ENCODE assay signal across 9 mouse cellular contexts in the genomic region with DNA sequence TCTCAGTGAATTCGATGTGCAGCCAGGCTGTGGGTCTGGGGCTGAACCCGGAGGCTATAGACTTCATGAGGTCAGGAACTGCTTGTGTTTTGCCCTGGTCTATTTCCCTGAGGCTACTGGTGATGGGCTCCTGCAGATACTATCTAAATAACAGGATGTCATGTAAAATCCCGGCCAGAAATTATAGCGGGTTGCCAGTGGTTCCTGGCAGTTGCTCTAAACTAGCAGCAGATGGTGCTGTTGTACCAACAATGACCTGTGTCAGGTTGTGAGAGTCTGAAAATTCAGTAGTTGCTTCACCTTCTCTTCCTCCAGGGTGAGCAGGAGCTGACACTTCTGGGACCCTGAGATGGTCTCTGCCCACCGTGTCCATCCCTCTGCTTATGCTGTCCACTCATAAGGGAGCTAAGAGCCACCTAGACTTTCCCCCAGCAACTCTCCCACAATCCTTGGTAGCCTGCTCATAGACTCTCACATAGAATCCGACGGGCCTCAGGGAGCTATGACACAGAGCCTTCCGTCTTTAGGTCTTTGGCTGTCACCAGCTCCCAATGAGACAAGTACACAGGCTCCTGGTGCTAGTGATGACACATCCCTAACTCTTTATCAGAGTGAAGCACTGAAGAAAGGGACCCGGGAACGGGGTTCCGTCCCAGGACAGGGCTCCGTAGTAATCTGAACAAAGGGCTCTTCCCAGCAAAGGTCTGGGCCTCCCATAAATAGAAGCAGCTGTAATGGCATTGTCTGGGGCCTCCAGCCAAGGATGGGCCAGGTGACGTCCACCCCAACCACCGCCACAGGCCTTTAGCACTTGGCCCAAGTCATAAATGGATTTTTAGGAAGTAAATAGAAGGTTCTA.
A peak's percentile ranks its signal among the peaks of the same experiment; 100 is the strongest.
DNase-seq lines count a peak whose midpoint lies in the region; ATAC-seq and TF ChIP-seq lines count a peak whose summit lies in the region.
"Had no signal": no experiment of that assay in that cellular context is flagged by ENCODE, and none has a peak within 500 bp of the region (broad histone marks: within the 10 kb centered on the region; RNA-seq: fewer than 3 reads in every experiment).

No protein-coding gene starts in this region.

- TF ChIP-seq POLR2A in heart, adult 2 months (IDR thresholded peaks at IDR 0.05; ENCODE audit: insufficient read depth, low read depth, low read length) = no peak

- H3K27ac ChIP-seq in heart, adult 2 months = peak overlapping the region; percentile 21; the same call in 1 of the 2 replicates
- no peak overlapping the region for H3K27ac ChIP-seq in midbrain, embryonic 15.5 days
- H3K27ac ChIP-seq: embryonic facial prominence, embryonic 12.5 days had no signal

- no peak overlapping the region for H3K4me3 ChIP-seq in heart, adult 2 months
- no peak overlapping the region for H3K4me3 ChIP-seq in midbrain, embryonic 15.5 days
- H3K4me3 ChIP-seq: embryonic facial prominence, embryonic 12.5 days had no signal

- no peaks in the 10 kb centered on the region for H3K79me2 ChIP-seq in heart, adult 2 months (replicated peaks; ENCODE audit: control insufficient read depth, insufficient read depth, low read length)

- peak; percentile 92 for TF ChIP-seq EP300 in heart, adult 2 months (IDR thresholded peaks at IDR 0.05; ENCODE audit: insufficient read depth, low read depth, low read length)

- peak; percentile 91 for TF ChIP-seq CTCF in heart, adult 2 months (IDR thresholded peaks at IDR 0.05)

- no peaks in the 10 kb centered on the region for H3K36me3 ChIP-seq in heart, adult 2 months (ENCODE audit: control insufficient read depth, insufficient read depth, low read length)
- H3K36me3 ChIP-seq in midbrain, embryonic 15.5 days (replicated peaks) = no peaks in the 10 kb centered on the region

- no peak overlapping the region for H3K9ac ChIP-seq in heart, adult 2 months (ENCODE audit: low read depth, low read length)
- H3K9ac ChIP-seq in midbrain, embryonic 15.5 days = no peak overlapping the region
- H3K9ac ChIP-seq: embryonic facial prominence, embryonic 12.5 days had no signal

- no peaks in the 10 kb centered on the region for H3K27me3 ChIP-seq in heart, adult 2 months (ENCODE audit: control insufficient read depth, insufficient read depth, low read length)
- H3K27me3 ChIP-seq in midbrain, embryonic 15.5 days (replicated peaks) = no peaks in the 10 kb centered on the region
- H3K27me3 ChIP-seq: embryonic facial prominence, embryonic 12.5 days had no signal

- ATAC-seq in midbrain, embryonic 15.5 days (replicated peaks) = peak; percentile 77

- H3K4me2 ChIP-seq in midbrain, embryonic 15.5 days = no peak overlapping the region
- H3K4me2 ChIP-seq: embryonic facial prominence, embryonic 12.5 days had no signal

- DNase-seq in CD4-positive helper T cell, adult 2 months (ENCODE audit: low read depth, low spot score) = peak; percentile 58
- peak; percentile 41 to 53 for DNase-seq in adrenal gland, adult 18-20 months (ENCODE audit: low spot score in 2 of 2)
- DNase-seq in embryo, embryonic 10.5 days (ENCODE audit: low spot score) = peak; percentile 85
- peak; percentile 61 for DNase-seq in heart, adult 2 months
- peak; percentile 45 for DNase-seq in kidney, adult 11 months
- peak; percentile 54 for DNase-seq in left cerebral cortex, postnatal 4 days
- peak; percentile 50 for DNase-seq in thymus, postnatal 14 days

- intact Hi-C loops in heart, adult 2 months (cut with DNase I) = loop anchor here (1.0 to 5.0 kb wide), 5 partner anchors 105 to 375 kb away; a partner anchor contains a TSS
- intact Hi-C loops in left cerebral cortex, postnatal 4 days (cut with DNase I) = loop anchor here (2.0 kb wide), 1 partner anchor 105 kb away; no protein-coding TSS in a partner anchor

- peaks cover 1% of the 10 kb centered on the region; the same call in 1 of the 2 replicates for H3K4me1 ChIP-seq in heart, adult 2 months (ENCODE audit: control insufficient read depth, insufficient read depth, low read length)
- H3K4me1 ChIP-seq in midbrain, embryonic 15.5 days = no peaks in the 10 kb centered on the region
- H3K4me1 ChIP-seq: embryonic facial prominence, embryonic 12.5 days had no signal

- H3K9me3 ChIP-seq in midbrain, embryonic 15.5 days = no peaks in the 10 kb centered on the region
- H3K9me3 ChIP-seq: embryonic facial prominence, embryonic 12.5 days had no signal

- 50% methylated on average over 14 of the region's 14 CpGs for whole genome bisulfite sequencing in heart, adult 2 months
- WGBS in midbrain, embryonic 15.5 days = 61% methylated on average over 14 of the region's 14 CpGs
